Mouse (Mus musculus) granulocyte monocyte progenitor cell, adult 5-6 weeks (primary cell): ENCODE data around the gene Gm973. TPM values are rescaled to one million over a fixed set of nuclear protein-coding genes. Genes with fewer than 3 reads are reported as not detected.
"Not testable (repeated sequence)": the region's sequence is repeated elsewhere in the genome, so short reads cannot be mapped to it uniquely, and the experiment has no call there.

ENCODE experiments used
- ATAC-seq: replicated peaks from 2 replicates; pipeline ENCODE4 v1.8.0; 2016; ENCODE audit warnings: mild to moderate bottlenecking, moderate TSS enrichment, inconsistent platforms; ENCODE audit not compliant: poor library complexity, severe bottlenecking
- total RNA-seq, 2 experiments: library from RNA; stranded (forward) in 1 of 2; stranded (reverse) in 1 of 2; fragments of 200-712, 200-1000 nt in 1 of 2; fragments of >200 nt in 1 of 2; fragmentation: Nextera tagmentation in 1 of 2; gene quantifications; 2 replicates each; pipeline ENCODE4 v1.2.3; 2014 to 2017

Gm973 gene
- total RNA-seq, 2 experiments from 2014 or later = 2.8 TPM; not detected in 1

DNA sequence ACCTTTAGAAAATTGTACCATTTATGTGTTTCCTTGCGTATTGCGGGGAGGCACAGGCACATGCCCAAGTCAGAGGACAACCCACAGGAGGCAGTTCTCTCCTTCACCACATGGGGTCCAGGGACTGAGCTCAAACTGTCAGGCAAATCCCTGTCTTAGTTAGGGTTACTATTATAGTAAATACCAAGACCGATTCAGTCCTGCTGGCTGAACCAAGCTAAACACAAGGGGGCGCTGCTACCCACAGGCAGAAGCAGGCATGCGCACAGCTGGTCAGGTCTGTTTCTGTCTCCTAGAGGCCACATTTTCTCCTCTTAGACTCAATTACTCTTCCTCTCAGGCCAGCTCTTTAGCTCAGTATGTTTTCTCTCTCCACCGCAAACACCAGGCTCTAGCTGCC lies 97.7 kb downstream of the Gm973 start:
- ATAC-seq = peak; percentile 80

GRCm38 (mm10) chr1:59615021-59615420 lies 99.0 kb downstream of the Gm973 start:
- no peak for ATAC-seq

GRCm38 (mm10) chr1:59619201-59619600 lies 103.1 kb downstream of the Gm973 start:
- ATAC-seq = no peak

DNA sequence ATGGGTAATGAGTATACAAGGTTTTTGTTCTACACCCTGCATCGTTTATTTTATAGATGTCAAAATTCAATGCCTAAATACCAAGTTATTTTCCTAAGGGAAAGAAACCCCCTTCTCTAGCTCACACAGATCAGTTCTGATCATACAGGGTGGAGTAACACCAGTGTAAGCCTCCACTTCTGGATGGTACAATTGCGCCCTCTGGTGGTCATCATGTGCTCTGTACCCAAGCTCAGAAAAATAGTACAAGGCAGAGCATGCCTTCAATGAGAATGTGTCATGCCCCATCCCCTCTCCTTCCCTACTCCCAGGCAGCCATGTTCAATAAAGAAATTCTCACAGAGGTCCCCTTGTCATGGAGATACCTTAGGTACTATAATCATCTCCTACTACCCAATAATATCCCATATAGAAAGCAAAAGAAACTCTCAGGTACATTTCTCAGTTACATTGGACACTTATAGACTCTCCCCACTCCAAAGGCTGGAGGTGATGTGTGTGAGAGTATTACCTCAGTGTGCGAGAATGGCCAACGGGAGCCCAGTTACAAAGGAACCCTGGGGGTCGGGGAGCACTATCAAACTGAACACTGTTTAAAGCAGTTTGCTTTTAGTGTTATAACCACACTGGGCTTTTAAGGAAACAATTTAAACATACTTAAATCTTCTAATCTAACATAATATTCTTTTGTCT lies 107.4 kb downstream of the Gm973 start:
- ATAC-seq = peak; percentile 80

DNA sequence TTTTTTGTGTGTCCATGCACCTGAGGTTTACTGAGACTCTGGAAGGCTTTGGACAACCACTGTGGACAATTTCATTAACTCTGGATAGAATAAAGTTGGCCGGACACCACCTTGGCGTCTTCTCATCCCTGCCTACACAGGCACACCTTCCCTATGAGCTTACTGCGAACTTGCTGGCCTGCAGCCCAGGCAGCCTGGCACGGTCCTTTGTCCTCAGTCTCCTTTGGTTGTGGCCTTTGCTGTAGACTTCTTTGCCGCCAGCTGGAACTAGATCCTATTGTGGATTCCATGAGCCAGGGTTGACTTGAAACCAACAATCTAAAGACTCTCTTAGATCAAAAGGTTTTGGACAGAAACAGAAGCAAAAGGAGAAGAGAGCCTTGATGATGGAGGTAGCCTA lies 109.3 kb downstream of the Gm973 start:
- ATAC-seq = no peak

GRCm38 (mm10) chr1:59629194-59629593 lies 113.1 kb downstream of the Gm973 start:
- no peak for ATAC-seq

GRCm38 (mm10) chr1:59630356-59630755 lies 114.3 kb downstream of the Gm973 start:
- not testable (repeated sequence) for ATAC-seq

- ATAC-seq = no peak
Observed at GRCm38 (mm10) chr1:59631986-59632659, 116.1 kb downstream of the Gm973 start.

- ATAC-seq = no peak
Observed at GRCm38 (mm10) chr1:59633056-59633455, 117.0 kb downstream of the Gm973 start.

- no peak for ATAC-seq
Observed at GRCm38 (mm10) chr1:59636349-59636748, 120.3 kb downstream of the Gm973 start.

- ATAC-seq = no peak
Observed at GRCm38 (mm10) chr1:59638371-59638770, 122.3 kb downstream of the Gm973 start.

DNA sequence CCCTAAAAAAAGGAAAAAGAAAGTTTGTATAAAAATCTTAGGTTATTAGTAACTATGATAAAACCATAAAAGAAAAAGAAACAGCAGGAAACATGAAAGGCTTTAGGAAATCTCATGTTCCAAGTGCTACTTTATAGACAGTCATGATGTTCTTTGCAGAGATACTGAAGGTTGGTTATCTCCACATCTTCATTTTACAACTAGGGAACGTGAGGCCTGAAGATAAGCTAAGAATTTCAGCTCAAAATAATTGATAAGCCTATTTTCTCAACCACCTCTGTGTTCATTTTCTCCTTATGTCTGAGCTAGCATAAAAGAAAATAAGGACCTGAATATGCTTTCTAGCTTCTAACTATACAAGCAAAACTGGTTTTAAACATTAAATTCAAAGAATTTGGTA lies 126.4 kb downstream of the Gm973 start:
- no peak for ATAC-seq

DNA sequence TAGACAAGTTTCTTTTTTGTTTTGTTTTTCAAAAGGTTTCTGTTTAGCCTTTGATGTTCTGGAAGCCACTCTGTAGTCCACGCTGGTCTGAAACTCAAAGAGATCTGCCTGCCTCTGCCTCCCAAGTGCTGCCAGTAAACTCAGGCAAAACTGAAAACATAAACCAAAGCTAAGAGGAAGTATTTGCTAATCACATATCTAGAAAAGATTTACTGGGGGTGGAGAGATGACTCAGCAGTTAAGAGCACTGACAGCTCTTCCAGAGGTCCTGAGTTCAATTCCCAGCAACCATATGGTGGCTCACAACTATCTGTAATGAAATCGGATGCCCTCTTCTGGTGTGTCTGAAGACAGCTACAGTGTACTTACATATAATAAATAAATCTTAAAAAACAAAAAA lies 130.4 kb downstream of the Gm973 start:
- ATAC-seq = not testable (repeated sequence)

- ATAC-seq = no peak
Observed at GRCm38 (mm10) chr1:59651201-59651819, 135.2 kb downstream of the Gm973 start.

GRCm38 (mm10) chr1:59653243-59653911 lies 137.3 kb downstream of the Gm973 start:
- ATAC-seq = peak; percentile 86

- ATAC-seq = no peak
Observed at GRCm38 (mm10) chr1:59656244-59657171, 140.4 kb downstream of the Gm973 start.

- ATAC-seq = no peak
Observed at GRCm38 (mm10) chr1:59663456-59664135, 147.5 kb downstream of the Gm973 start.

DNA sequence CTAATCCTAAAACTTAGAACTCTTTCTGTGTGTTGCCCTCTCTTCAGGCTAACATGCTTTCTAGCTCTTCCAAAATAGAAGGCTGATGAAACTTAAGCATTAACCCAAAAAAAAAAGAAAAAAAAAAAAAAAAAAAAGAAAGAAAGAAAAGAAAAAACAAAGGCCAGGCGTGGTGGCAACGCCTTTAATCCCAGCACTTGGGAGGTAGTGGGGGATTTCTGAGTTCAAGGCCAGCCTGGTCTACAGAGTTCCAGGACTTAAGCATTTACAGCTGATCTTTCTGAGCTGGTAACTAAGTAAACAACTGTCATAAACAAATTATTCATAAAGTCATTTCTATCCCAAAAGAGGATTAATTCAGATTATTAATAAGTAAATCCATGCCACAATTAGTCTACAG lies 152.8 kb downstream of the Gm973 start:
- ATAC-seq = no peak

GRCm38 (mm10) chr1:59669962-59670630 lies 154.0 kb downstream of the Gm973 start:
- ATAC-seq = peak; percentile 36
